Mouse (Mus musculus): ENCODE measurements around the gene Olfr1058.
"Not testable (repeated sequence)": the region's sequence is repeated elsewhere in the genome, so short reads cannot be mapped to it uniquely, and the experiment has no call there.

Gene Olfr1058

GRCm38 (mm10) chr2:86388461-86388860, at the start of gene Olfr1058:
Gene Olfr1058, minus strand, starts transcription at chr2:86388561.
- not testable (repeated sequence) for DNase-seq (ENCODE audit: low read depth, low spot score)

DNA sequence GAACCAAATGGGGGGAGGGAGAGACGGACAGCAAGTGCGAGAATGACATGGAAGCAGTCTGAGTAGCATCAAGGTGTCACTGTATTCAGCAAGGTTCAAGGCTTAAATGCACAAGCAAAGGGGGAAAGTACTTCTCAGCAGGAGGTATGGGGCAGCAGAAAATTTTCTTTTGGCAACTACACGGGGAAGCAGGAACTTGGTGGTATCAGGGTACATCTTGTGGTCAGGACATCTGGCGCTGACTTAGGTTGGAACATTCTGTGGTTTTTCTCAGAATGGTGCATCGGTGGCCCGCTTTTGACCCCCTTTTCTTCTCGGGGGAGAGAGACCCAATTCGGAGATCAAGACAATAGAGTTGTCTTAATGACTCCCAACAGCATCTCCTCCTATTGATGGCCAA, 40.1 kb upstream of the Olfr1058 start:
- DNase-seq (ENCODE audit: low read depth, low spot score) = not testable (repeated sequence)

DNA sequence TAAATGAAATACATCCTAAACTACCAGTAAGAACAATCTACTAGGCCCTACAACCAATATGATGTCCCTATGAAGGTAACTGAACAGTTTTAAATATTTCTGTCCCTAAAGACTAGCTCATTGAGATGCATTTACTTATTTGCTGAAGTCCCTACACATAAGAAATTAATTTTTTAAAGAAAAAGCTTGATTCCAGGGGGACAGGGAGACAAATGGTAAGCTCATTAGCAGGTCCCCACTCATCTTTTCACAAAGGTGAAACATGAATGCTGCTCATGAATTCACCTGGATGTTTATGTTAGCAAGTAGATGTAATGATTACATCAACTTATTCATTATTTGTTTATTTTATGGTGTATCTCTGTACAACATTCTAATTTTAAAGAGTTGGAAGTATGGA, 38.3 kb upstream of the Olfr1058 start, which contains the start of gene Olfr1062:
TSS of gene Olfr1062 (minus strand) at position 101 of the 400 bp plus-strand sequence.
- not testable (repeated sequence) for DNase-seq (ENCODE audit: low read depth, low spot score)

- no peak for DNase-seq (ENCODE audit: low read depth, low spot score)
These were observed 25.6 kb upstream of the Olfr1058 start, which contains the start of gene Olfr1061 for GRCm38 (mm10) chr2:86413950-86414349. Gene Olfr1061, minus strand, starts transcription at chr2:86414050.

DNA sequence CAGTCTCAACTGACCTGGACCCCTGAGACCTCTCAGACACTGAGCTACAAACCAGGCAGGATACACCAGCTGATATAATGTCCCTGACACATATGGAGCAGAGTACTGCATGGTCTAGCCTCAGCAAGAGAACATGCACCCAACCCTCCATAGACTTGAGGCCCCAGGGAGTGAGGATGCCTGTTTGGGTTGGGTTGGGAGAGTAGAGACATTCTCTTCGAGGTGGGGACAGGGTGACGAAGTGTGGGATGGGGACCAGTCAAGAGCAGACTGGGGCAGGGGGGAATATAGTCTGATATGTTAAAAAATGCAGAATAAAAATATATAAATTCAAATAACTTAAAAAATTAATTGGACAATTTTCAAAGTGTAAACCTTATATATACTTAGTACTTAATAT, 6.8 kb upstream of the Olfr1058 start:
- no peak for DNase-seq (ENCODE audit: low read depth, low spot score)

DNA sequence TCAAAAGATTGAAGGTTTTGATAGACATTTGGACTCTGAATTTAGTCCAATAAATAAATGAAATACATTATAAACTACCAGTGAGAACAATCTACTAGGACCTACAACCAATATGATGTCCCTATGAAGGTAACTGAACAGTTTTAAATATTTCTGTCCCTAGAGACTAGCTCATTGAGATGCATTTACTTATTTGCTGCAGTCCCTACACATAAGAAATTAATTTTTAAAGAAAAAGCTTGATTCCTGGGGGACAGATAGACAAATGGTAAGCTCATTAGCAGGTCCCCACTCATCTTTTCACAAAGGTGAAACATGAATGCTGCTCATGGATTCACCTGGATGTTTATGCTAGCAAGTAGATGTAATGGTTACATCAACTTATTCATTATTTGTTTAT, 10.1 kb downstream of the Olfr1058 start, which contains the start of gene Olfr1057:
TSS of gene Olfr1057 (minus strand) at position 101 of the 400 bp plus-strand sequence.
- DNase-seq (ENCODE audit: low read depth, low spot score) = no peak

GRCm38 (mm10) chr2:86366342-86366741, 22.0 kb downstream of the Olfr1058 start:
- not testable (repeated sequence) for DNase-seq (ENCODE audit: low read depth, low spot score)

DNA sequence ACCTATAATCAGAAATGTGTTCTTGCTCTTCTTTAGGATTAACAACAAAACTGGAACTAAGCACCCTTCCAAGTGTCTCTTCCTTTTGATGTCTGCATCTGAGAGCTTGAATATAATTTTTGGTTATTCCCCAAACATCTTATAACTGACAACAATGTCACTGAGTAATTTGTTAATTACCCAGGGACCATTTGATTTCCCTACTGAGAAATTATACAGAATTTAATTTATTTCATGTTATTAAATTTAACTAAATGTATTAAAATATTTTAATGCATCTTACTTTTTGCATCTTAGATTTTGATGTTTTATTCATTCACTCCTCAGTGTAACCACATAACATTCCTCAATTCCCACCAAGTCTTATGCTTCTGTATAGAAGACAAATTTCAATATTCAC, 26.0 kb downstream of the Olfr1058 start, which contains the start of gene Olfr1056:
TSS of gene Olfr1056 (minus strand) at position 101 of the 400 bp plus-strand sequence.
- DNase-seq (ENCODE audit: low read depth, low spot score) = no peak

GRCm38 (mm10) chr2:86351751-86352150, 36.6 kb downstream of the Olfr1058 start:
- DNase-seq (ENCODE audit: low read depth, low spot score) = not testable (repeated sequence)

DNA sequence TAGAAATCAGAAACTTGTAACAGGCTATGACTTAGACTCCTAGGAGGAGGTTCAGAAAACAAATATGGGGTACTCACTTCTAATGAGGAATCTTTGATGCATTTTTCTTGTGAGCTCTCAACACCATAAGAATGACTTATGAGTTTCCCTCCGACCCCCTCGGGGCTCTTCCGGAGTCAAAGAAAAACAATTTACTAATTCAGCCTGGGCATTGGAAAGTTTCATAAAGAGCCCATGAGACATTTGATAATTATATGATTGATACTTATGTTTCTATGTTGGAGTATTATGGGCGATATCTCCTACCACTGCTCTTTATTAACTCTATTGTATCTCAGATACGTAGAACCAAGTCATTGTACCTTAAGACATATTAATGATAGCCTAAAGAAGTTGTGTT, 38.2 kb downstream of the Olfr1058 start, which contains the start of gene Olfr1055:
TSS of gene Olfr1055 (minus strand) at position 101 of the 400 bp plus-strand sequence.
- no peak for DNase-seq (ENCODE audit: low read depth, low spot score)

DNA sequence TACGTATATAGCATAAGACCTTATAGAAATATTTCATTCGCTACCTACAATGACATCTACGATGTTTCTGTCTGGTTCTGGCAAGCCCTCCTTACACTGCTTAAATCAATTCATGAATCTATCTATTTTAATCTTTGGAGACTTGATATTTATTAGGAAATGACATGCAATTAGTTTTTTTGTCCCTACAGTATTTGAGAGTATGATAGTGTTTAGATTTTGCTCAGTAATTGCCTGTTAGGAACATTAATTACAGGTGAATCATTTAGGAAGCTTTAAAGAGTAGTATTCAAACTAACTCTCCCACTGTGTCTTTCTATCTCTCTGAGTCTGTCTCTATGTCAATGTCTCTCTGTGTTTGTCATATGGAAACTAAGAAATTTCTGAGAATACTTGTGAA, 53.0 kb downstream of the Olfr1058 start, which contains the start of gene Olfr1054:
TSS of gene Olfr1054 (minus strand) at position 101 of the 400 bp plus-strand sequence.
- no peak for DNase-seq (ENCODE audit: low read depth, low spot score)
